Mouse (Mus musculus): ENCODE data around the gene Magi1. TPM values are rescaled to one million over a fixed set of nuclear protein-coding genes. Genes with fewer than 3 reads are reported as not detected.

The Magi1 gene
- polyA plus RNA-seq, 1 experiment from 2014 or later = 25.0 TPM

DNA sequence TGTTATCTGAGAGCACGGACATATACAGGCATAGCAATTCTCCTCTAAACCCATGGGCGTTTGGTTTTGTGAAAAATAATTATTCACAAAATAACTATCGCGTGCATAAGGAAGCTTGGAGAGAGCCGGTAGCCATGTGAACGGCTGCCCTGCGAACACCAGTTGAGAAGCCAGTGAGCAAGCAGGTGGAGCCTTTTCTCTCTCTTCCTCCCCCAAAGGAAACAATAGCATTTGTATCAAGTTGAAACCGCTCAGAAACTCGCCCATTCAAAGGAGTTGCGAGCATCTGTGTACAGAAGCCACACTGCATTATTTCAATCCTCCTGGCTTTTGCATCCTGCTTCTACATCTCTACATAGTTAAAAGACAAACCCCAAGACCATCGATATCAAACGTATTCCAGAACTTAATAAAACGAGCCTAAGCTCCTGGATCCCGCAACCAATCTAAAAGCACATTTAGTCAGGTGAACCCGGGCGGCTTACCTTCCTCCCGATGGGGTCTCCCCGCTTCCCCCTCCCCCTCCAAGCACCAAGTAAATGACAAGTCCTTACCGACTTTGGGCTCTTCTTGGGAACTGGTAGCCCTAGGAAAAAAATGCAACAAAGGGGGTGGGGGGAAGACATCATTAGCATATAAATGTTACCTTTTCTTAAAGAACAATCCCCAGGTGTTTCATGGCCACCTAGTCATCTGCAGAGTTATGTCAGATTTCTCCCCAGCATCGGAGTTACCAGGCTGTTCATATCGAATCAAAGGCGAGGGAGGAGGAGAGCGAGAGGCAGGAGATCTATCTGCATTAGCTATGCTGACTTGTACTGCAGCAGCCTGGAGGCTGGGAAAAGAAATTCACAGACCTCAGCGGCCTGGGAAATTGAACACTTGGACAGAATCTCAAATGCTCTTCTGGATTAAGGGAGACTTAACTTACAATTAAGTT is 566.8 kb downstream of the Magi1 start:
- H3K4me1 ChIP-seq (replicated peaks) = peaks cover 43% of the 10 kb centered on the region
- no peaks in the 10 kb centered on the region for H3K36me3 ChIP-seq
- no peaks in the 10 kb centered on the region for H3K9me3 ChIP-seq
- H3K27ac ChIP-seq = peak overlapping the region; percentile 12; the same call in 1 of the 2 replicates
- 5% methylated on average over 24 of the region's 24 CpGs for WGBS
- DNase-seq (ENCODE audit: low spot score) = peak; percentile 13
- peaks cover 22% of the 10 kb centered on the region; the same call in 1 of the 2 replicates for H3K27me3 ChIP-seq (ENCODE audit: insufficient read depth, poor library complexity, severe bottlenecking)
- peak overlapping the region; percentile 43 for H3K4me3 ChIP-seq

DNA sequence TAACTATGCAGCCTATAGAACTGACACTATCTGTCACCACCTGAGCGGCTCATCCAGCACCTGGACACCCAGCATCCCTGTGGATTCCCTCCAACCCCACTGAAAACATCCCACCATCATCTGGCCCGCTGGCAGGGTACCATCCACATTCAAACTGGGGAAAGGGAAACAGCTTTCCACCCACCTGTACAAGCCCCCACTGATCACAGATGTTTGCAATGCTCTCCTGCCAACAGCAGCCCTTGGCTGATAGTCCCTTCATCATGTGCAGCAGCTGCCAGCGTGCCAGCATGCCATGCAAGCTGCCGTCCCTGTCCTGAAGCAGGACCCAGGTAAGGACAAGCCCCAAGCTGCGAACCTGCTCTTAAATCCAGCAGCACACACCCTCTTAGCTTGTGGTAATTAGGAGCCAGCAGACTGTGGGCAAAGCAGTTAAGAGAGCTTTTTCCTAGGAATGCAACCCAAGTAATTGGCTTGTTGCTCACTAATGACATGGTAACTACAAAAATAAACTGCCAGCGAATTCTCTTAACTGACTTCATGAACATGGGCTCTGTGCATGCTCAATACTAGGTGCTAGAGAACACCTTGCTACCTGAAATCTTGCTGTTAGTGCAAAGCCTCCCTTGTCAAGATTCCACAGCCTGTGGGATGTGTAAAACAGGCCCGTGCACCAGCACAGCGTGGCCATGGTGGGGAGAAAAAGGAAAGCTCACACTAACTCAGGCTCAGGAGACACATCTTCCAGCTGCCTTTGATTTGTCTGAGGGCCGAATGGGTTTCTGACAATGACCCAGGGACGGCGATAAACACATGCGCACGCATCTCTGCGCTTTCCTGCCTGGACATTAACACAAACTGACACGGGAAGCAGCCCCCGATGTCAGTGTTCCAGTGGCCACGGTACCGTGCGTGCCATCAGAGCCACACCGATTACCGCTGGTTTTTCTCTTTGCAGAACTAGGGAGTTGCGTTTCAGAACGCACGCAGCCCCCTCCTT is 568.2 kb downstream of the Magi1 start:
- 45% methylated on average over 24 of the region's 24 CpGs for WGBS
- Histone ChIP-seq H3K27me3 (ENCODE audit: insufficient read depth, poor library complexity, severe bottlenecking) (peaks cover 22% of the 10 kb centered on the region; the same call in 1 of the 2 replicates), H3K9me3 (no peaks in the 10 kb centered on the region), H3K36me3 (no peaks in the 10 kb centered on the region), H3K4me3 (peak overlapping the region; percentile 20; the same call in 1 of the 2 replicates), H3K4me1 (replicated peaks) (peaks cover 43% of the 10 kb centered on the region), H3K27ac (0 out of 2 replicates have a peak overlapping the region, but pooled peaks have one; percentile 29)
- DNase-seq (ENCODE audit: low spot score) = no peak

DNA sequence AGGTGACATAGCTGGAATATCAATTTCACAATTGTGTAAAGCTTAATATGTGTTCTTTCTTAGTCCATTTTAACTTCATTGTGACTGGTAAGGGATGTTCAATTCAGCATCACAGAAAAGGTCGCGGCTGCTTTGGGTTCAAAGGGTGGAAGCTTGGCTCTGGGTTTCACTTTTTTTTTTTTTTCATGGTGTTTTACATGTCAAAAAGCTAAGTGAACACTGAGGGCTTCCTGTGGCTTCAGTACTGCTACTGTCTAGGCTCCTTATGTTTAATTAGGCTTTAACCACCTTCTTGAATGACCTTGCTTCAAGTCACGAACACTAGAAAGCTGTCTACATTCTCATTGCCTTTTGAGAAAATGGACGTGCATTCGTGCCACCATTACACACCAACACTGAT is 579.4 kb downstream of the Magi1 start:
- Histone ChIP-seq H3K27ac (no peak overlapping the region), H3K4me3 (no peak overlapping the region), H3K27me3 (ENCODE audit: insufficient read depth, poor library complexity, severe bottlenecking) (no peaks in the 10 kb centered on the region), H3K36me3 (peaks cover 43% of the 10 kb centered on the region), H3K4me1 (replicated peaks) (0 out of 2 replicates have a peak, but pooled peaks cover 7% of the 10 kb centered on the region), H3K9me3 (no peaks in the 10 kb centered on the region)
- 58% methylated on average over 5 of the region's 5 CpGs for WGBS
- DNase-seq (ENCODE audit: low spot score) = no peak

DNA sequence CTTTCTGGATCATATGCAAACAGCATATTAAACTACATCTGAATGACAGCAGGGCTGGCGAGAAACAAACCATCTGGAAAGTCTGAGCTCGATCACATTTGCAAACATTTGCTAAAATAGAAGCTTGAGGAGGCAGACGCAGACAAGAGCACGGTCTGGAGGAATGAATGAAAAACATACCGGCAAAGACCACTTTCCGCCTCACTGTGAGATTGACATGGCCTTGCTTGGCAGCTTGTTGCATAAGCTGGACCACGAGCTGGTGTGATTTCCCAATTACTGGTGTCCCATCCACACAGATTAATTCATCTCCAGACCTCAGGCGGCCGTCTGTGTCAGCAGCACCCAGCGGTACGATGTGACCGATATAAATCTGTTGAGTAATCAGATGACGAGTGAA is 584.3 kb downstream of the Magi1 start:
- H3K27ac ChIP-seq = no peak overlapping the region
- H3K4me1 ChIP-seq (replicated peaks) = 0 out of 2 replicates have a peak, but pooled peaks cover 7% of the 10 kb centered on the region
- H3K36me3 ChIP-seq = peaks cover 72% of the 10 kb centered on the region
- 92% methylated on average over 13 of the region's 13 CpGs for WGBS
- DNase-seq (ENCODE audit: low spot score) = no peak
- H3K4me3 ChIP-seq = no peak overlapping the region
- no peaks in the 10 kb centered on the region for H3K27me3 ChIP-seq (ENCODE audit: insufficient read depth, poor library complexity, severe bottlenecking)
- H3K9me3 ChIP-seq = no peaks in the 10 kb centered on the region

DNA sequence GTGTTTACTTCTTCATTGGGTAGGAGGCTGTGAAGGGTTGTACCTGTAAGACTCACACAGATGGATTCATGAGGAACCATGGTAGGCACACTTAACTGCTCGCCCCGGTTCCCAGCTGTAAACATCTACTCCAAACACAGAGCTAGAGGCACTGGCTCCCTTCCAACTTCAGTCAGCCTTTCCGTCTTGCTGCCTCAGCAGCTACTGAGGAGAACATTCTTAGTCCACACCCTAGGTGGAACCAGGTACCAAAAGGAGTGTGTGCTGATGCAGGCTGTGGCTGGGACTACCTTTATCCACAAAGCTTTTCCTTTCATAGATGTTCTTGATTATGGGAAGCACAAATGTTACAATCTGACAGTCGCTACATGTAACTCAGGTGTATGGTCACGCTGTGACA is 585.8 kb downstream of the Magi1 start:
- 92% methylated on average over 5 of the region's 5 CpGs for WGBS
- Histone ChIP-seq H3K9me3 (no peaks in the 10 kb centered on the region), H3K4me3 (no peak overlapping the region), H3K27ac (no peak overlapping the region), H3K27me3 (ENCODE audit: insufficient read depth, poor library complexity, severe bottlenecking) (no peaks in the 10 kb centered on the region), H3K4me1 (replicated peaks) (0 out of 2 replicates have a peak, but pooled peaks cover 4% of the 10 kb centered on the region), H3K36me3 (peaks cover 78% of the 10 kb centered on the region)
- no peak for DNase-seq (ENCODE audit: low spot score)

DNA sequence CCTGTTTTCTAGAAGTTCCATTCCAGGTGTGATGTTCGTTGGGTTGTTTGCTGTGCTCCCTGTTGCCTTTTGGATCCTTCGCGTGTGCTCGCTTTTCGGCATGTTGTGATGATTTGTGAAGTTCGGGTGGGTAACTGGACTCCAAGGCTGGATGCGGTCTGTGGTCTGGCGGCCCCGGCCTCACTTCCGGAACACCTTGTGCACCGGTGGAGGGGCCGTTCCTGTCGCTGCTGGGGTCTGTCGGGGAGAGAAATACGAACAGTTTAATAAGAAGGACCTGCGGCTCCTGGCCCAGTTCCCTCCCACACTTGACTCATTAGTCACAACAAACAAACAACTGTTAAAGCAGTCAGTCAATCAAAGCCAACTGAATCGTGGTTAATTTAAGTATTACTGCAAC is 605.0 kb downstream of the Magi1 start:
- WGBS = 72% methylated on average over 17 of the region's 17 CpGs
- DNase-seq (ENCODE audit: low spot score) = no peak
- Histone ChIP-seq H3K27me3 (ENCODE audit: insufficient read depth, poor library complexity, severe bottlenecking) (no peaks in the 10 kb centered on the region; the same call in 1 of the 2 replicates), H3K4me3 (no peak overlapping the region), H3K9me3 (no peaks in the 10 kb centered on the region), H3K27ac (no peak overlapping the region), H3K36me3 (peaks cover 65% of the 10 kb centered on the region), H3K4me1 (replicated peaks) (no peaks in the 10 kb centered on the region)

DNA sequence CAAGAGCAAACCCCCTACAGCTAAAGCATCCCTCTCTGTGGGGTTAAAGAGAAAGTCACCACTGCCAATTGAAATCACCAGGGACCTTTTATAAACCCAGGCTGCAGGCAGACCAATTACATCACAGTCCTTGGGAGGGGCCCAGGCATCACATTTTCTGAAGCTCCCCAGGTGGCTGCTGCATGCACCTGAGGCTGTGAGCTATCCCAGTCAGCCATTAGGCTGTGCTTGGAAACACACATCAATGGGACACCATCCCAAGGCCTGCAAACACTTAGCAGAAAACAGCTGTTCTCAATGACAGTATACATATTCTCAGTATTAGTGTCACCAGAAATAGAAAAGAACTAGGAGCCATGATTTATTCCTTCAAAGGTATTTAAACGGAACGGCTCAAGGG is 617.0 kb downstream of the Magi1 start:
- Histone ChIP-seq H3K27ac (no peak overlapping the region), H3K36me3 (no peaks in the 10 kb centered on the region), H3K4me3 (no peak overlapping the region), H3K9me3 (no peaks in the 10 kb centered on the region), H3K27me3 (ENCODE audit: insufficient read depth, poor library complexity, severe bottlenecking) (no peaks in the 10 kb centered on the region), H3K4me1 (replicated peaks) (no peaks in the 10 kb centered on the region)
- 71% methylated on average over 2 of the region's 2 CpGs for WGBS
- DNase-seq (ENCODE audit: low spot score) = no peak

DNA sequence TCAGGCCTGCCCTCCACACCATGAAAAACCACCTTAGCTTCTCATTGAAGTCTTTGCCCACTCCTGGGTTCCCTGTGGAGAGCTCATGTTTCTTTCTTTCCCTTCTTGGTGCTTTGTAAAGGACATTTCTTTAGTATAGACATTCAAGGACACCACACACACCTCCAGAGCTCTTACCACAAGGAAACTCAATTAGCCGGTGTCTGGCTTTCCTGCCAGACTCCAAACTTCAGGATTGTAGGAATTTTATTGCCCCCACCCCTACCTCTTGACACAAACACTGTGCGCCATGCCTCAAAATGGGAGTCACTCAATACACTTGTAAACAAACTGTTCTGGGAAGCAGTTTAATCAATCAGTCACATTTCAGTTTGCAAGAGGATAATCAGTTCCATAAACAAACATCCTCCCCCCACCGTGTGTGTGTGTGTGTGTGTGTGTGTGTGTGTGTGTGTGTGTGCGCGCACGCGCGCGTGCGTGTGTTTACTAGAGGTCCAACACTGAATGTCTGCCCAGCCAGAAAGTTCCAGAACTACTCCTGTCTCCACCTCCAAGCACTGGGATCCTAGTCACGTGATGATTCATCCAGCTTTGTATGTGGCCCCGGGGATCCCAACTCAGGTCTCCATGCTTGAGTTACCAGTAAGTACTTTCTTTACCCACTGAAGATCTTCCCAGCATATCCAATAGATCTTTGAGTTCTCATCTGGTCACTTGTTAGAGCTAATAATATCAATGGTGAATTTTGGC is 618.5 kb downstream of the Magi1 start:
- Histone ChIP-seq H3K27ac (no peak overlapping the region), H3K9me3 (no peaks in the 10 kb centered on the region), H3K4me3 (no peak overlapping the region), H3K4me1 (replicated peaks) (peaks cover 7% of the 10 kb centered on the region; the same call in 1 of the 2 replicates), H3K36me3 (no peaks in the 10 kb centered on the region), H3K27me3 (ENCODE audit: insufficient read depth, poor library complexity, severe bottlenecking) (no peaks in the 10 kb centered on the region)
- 92% methylated on average over 12 of the region's 12 CpGs for WGBS
- DNase-seq (ENCODE audit: low spot score) = no peak

DNA sequence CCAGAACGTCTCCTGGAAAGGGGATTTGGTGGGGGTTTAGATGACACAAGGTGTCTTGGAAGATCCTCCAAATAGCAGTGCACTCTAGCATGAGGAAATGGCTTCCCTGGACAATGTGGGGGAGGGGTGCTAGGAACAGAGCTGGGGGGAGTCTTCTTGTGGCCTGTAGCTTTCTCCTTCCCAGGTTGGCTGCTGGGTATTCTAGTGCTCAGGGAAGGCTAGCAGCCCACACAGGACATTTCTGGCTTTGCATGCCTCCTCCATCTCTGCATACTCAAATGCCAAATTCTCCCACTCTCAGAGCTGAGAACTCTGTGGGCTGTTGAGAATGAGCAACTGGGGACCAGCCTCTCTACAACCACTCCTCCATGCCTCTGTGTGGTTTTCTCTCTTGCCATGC is 622.6 kb downstream of the Magi1 start:
- H3K27ac ChIP-seq = no peak overlapping the region
- H3K27me3 ChIP-seq (ENCODE audit: insufficient read depth, poor library complexity, severe bottlenecking) = no peaks in the 10 kb centered on the region
- H3K9me3 ChIP-seq = no peaks in the 10 kb centered on the region
- DNase-seq (ENCODE audit: low spot score) = no peak
- H3K36me3 ChIP-seq = no peaks in the 10 kb centered on the region
- H3K4me1 ChIP-seq (replicated peaks) = peaks cover 7% of the 10 kb centered on the region; the same call in 1 of the 2 replicates
- H3K4me3 ChIP-seq = no peak overlapping the region
- 82% methylated on average over 1 of the region's 1 CpGs for WGBS

DNA sequence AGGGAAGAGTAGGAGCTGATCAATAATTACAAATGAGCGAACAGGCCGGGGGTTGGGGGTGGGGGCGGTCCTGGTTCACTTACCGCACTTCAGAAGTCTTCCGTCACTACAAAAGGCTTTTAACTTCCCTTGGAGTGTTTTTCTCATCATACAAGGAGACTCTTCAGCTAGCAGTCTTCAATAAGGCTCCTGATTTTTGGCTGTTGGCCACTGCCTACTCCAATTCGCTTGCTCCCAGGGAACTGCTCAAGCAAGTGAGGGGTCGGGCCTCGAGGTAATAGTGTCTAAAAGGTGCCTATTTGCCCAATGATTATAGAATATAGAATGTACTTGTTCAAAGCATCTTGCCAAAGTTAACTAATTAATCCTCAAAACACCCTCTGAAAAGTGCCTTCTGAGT is 624.2 kb downstream of the Magi1 start:
- H3K4me1 ChIP-seq (replicated peaks) = peaks cover 7% of the 10 kb centered on the region; the same call in 1 of the 2 replicates
- no peaks in the 10 kb centered on the region for H3K9me3 ChIP-seq
- no peak overlapping the region for H3K4me3 ChIP-seq
- DNase-seq (ENCODE audit: low spot score) = peak; percentile 4
- H3K36me3 ChIP-seq = no peaks in the 10 kb centered on the region
- no peak overlapping the region for H3K27ac ChIP-seq
- H3K27me3 ChIP-seq (ENCODE audit: insufficient read depth, poor library complexity, severe bottlenecking) = no peaks in the 10 kb centered on the region
- 59% methylated on average over 8 of the region's 8 CpGs for WGBS

DNA sequence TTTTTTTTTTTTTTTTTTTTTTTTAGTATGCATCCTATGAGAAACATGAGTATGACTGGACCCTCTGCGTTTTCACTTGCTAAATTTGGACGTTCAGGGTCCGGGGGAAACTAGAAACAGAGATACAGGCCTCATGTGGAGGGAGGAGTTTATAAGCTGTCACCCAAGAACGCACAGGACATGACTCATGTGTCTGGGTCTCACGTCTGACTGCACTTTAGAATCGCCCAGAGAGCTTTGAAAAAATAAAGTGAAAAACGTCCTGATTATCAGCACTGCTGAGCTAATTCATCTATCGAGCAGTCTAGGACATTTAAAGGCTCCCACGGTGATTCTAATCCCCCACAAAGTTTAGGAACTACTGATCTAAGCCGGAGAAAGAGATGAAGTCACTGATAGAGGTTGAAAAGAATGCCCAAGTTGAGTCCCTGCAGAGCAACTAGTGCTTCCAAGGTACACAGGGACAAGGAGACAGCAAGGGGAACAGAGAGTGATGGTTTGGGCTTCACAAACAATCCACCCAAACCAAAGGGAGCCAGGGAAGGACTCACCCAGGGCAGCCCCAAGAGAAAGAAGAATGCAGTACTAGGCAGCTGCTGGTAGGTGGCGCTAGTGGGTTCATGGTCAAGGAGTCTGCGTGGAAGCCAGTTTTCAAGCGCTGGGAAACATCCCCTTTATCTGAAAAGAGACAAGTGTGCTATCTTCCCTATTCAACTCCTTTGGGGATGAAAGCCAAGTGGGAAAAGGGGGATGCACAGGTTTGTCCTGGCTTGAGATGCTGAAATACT is 626.3 kb downstream of the Magi1 start:
- no peaks in the 10 kb centered on the region for H3K36me3 ChIP-seq

More for the DNA sequence above, 626.3 kb downstream of the Magi1 start:
- peaks cover 7% of the 10 kb centered on the region; the same call in 1 of the 2 replicates for H3K4me1 ChIP-seq (replicated peaks)
- no peaks in the 10 kb centered on the region for H3K9me3 ChIP-seq
- no peak overlapping the region for H3K4me3 ChIP-seq
- peak; percentile 72 for DNase-seq (ENCODE audit: low spot score)
- WGBS = 43% methylated on average over 13 of the region's 13 CpGs
- H3K27me3 ChIP-seq (ENCODE audit: insufficient read depth, poor library complexity, severe bottlenecking) = no peaks in the 10 kb centered on the region
- no peak overlapping the region for H3K27ac ChIP-seq
